In the genomic region with DNA sequence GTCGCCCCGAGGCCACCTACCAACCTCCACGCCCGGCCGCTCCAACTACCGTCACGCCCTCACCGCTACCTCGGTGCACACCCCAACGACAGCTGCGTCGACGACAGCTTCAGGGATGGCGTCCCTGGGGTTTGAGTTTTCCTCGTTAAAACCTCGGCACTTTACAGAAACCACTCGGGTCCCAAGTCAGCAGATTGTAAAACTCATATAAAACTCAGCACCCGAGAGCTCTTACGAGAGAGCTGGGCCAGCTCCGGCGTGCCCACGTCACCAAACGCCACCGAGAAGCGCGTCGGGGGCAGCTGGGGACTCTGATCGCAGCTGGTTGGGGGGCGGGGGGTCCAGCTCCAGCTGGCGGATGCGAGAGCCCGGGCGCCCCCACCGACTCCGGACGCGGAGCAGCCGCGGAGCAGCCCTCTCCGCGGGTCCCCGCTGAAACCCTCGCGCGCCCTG, we compare ENCODE assay signal across 8 mouse cellular contexts. TPM values are rescaled to one million over a fixed set of nuclear protein-coding genes. Genes with fewer than 3 reads are reported as not detected.
DNase-seq lines count a peak whose midpoint lies in the region; ATAC-seq and TF ChIP-seq lines count a peak whose summit lies in the region.
"Not testable (repeated sequence)": the region's sequence is repeated elsewhere in the genome, so short reads cannot be mapped to it uniquely, and the experiment has no call there.

No protein-coding gene starts in this region.

- not testable (repeated sequence) for H3K4me1 ChIP-seq in cortical plate, adult 2 months (ENCODE audit: control insufficient read depth, insufficient read depth, low read length); lung, embryonic 16.5 days (replicated peaks; ENCODE audit: control insufficient read depth, insufficient read depth, low read length); neural tube, embryonic 11.5 days (ENCODE audit: control insufficient read depth, insufficient read depth, low read length)
- peaks cover 14% of the 10 kb centered on the region for H3K4me1 ChIP-seq in forebrain, embryonic 16.5 days (replicated peaks; ENCODE audit: control insufficient read depth, insufficient read depth, low read length)
- H3K4me1 ChIP-seq in hindbrain, embryonic 12.5 days, result peaks cover 19% of the 10 kb centered on the region

- not testable (repeated sequence) for H3K9me3 ChIP-seq in forebrain, embryonic 16.5 days (ENCODE audit: control insufficient read depth, low read length); hindbrain, embryonic 12.5 days (replicated peaks); lung, embryonic 16.5 days (ENCODE audit: control insufficient read depth, low read length); neural tube, embryonic 11.5 days (ENCODE audit: control insufficient read depth, low read length)

- POLR2A ChIA-PET in Patski (lab: Charles Lee), result not testable (repeated sequence)

- WGBS in forebrain, embryonic 16.5 days, result under 1% methylated on average over 45 of the region's 45 CpGs
- WGBS in hindbrain, embryonic 12.5 days, result under 1% methylated on average over 45 of the region's 45 CpGs
- under 1% methylated on average over 45 of the region's 45 CpGs for WGBS in lung, embryonic 16.5 days
- WGBS in neural tube, embryonic 11.5 days, result under 1% methylated on average over 45 of the region's 45 CpGs

- TF ChIP-seq CTCF in Patski (IDR thresholded peaks at IDR 0.05); cortical plate, adult 2 months (IDR thresholded peaks at IDR 0.05; ENCODE audit: extremely low read depth, insufficient read depth, low read length); left cerebral cortex, adult 2 months (IDR thresholded peaks at IDR 0.05): not testable (repeated sequence)

- not testable (repeated sequence) for H3K27ac ChIP-seq in cortical plate, adult 2 months (ENCODE audit: insufficient read depth, low read length); left cerebral cortex, adult 2 months
- H3K27ac ChIP-seq in forebrain, embryonic 16.5 days (ENCODE audit: low read length), result peak overlapping the region; percentile 66; the same call in 1 of the 2 replicates
- H3K27ac ChIP-seq in hindbrain, embryonic 12.5 days, result peak overlapping the region; percentile 81
- H3K27ac ChIP-seq in lung, embryonic 16.5 days (ENCODE audit: low read length), result peak overlapping the region; percentile 75
- peak overlapping the region; percentile 80 for H3K27ac ChIP-seq in neural tube, embryonic 11.5 days (ENCODE audit: low read depth, low read length)

- H3K27me3 ChIP-seq in Patski; forebrain, embryonic 16.5 days (replicated peaks; ENCODE audit: control insufficient read depth, insufficient read depth, low read length); hindbrain, embryonic 12.5 days; lung, embryonic 16.5 days (ENCODE audit: control insufficient read depth, insufficient read depth, low read depth, low read length); neural tube, embryonic 11.5 days (ENCODE audit: control insufficient read depth, insufficient read depth, low read length): not testable (repeated sequence)

- H3K4me3 ChIP-seq in cortical plate, adult 2 months (ENCODE audit: insufficient read depth, low read length), result peak overlapping the region; percentile 51
- H3K4me3 ChIP-seq in forebrain, embryonic 16.5 days (replicated peaks; ENCODE audit: low read length), result peak overlapping the region; percentile 64
- peak overlapping the region; percentile 55 for H3K4me3 ChIP-seq in hindbrain, embryonic 12.5 days
- peak overlapping the region; percentile 47 for H3K4me3 ChIP-seq in left cerebral cortex, adult 2 months
- H3K4me3 ChIP-seq in lung, embryonic 16.5 days (ENCODE audit: low read length), result peak overlapping the region; percentile 77
- H3K4me3 ChIP-seq in neural tube, embryonic 11.5 days (ENCODE audit: low read depth, low read length), result peak overlapping the region; percentile 77

- H3K4me2 ChIP-seq in forebrain, embryonic 16.5 days (ENCODE audit: low read length), result peak overlapping the region; percentile 75
- peak overlapping the region; percentile 86 for H3K4me2 ChIP-seq in hindbrain, embryonic 12.5 days (replicated peaks)
- H3K4me2 ChIP-seq in lung, embryonic 16.5 days (ENCODE audit: low read depth, low read length), result peak overlapping the region; percentile 98
- peak overlapping the region; percentile 88 for H3K4me2 ChIP-seq in neural tube, embryonic 11.5 days (ENCODE audit: low read depth)

- intact Hi-C loops in left cerebral cortex, adult 2 months (cut with DNase I), result not testable (repeated sequence)

- TF ChIP-seq POLR2A in cortical plate, adult 2 months (IDR thresholded peaks at IDR 0.05; ENCODE audit: extremely low read depth, insufficient read depth, low read length), result not testable (repeated sequence)

- ATAC-seq in Patski, result peak; percentile 13
- peak; percentile 84 for ATAC-seq in forebrain, embryonic 16.5 days
- peak; percentile 81 for ATAC-seq in hindbrain, embryonic 12.5 days (ENCODE audit: low FRiP score)
- ATAC-seq in lung, embryonic 16.5 days (ENCODE audit: low read depth), result peak; percentile 78
- peak; percentile 81 for ATAC-seq in neural tube, embryonic 11.5 days (ENCODE audit: insufficient read depth, low FRiP score, low TSS enrichment)

- peak overlapping the region; percentile 72 for H3K9ac ChIP-seq in forebrain, embryonic 16.5 days (replicated peaks; ENCODE audit: low read depth, low read length)
- peak overlapping the region; percentile 88 for H3K9ac ChIP-seq in hindbrain, embryonic 12.5 days
- H3K9ac ChIP-seq in lung, embryonic 16.5 days (ENCODE audit: low read length), result peak overlapping the region; percentile 89
- peak overlapping the region; percentile 87 for H3K9ac ChIP-seq in neural tube, embryonic 11.5 days (ENCODE audit: low read length)

- in situ Hi-C loops in Patski (cut with MboI; ENCODE audit: low pct_unique_long_range_greater_than_20kb), result not testable (repeated sequence)

- not testable (repeated sequence) for DNase-seq in Patski (ENCODE audit: low read depth, low spot score); left cerebral cortex, adult 2 months (ENCODE audit: extremely low spot score in 1 of 2, low spot score in 2 of 2)
- peak; percentile 83 for DNase-seq in neural tube, embryonic 11.5 days (ENCODE audit: low spot score)
- peak; percentile 21 to 41 for DNase-seq in thymus, postnatal 36 days

- CTCF ChIA-PET in Patski (lab: Charles Lee), result not testable (repeated sequence)

- not testable (repeated sequence) for H3K36me3 ChIP-seq in forebrain, embryonic 16.5 days (ENCODE audit: control insufficient read depth, insufficient read depth); hindbrain, embryonic 12.5 days; lung, embryonic 16.5 days (ENCODE audit: control insufficient read depth, insufficient read depth, low read length); neural tube, embryonic 11.5 days (ENCODE audit: control insufficient read depth, insufficient read depth, low read length)

RNA-seq across cellular contexts. Expression of a gene that starts 46.6 kb away (rescaled TPM):
- 317 TPM for polyA plus RNA-seq in Patski (2021)
- 86.0 and 92.2 TPM in 2 replicates for polyA plus RNA-seq in cortical plate, adult 2 months (2012; rRNA removed)
- 783 and 897 TPM in 2 replicates for polyA plus RNA-seq in forebrain, embryonic 16.5 days (2015; fragmentation: Nextera tagmentation; extraction: Ambion mirVana)
- 850 and 876 TPM in 2 replicates for polyA plus RNA-seq in hindbrain, embryonic 12.5 days (2016; fragmentation: Nextera tagmentation; extraction: Ambion mirVana)
- 10 to 100 TPM; 42.0 TPM for total RNA-seq in left cerebral cortex, adult 2 months (2021)
- 525 and 538 TPM in 2 replicates for polyA plus RNA-seq in lung, embryonic 16.5 days (2015; fragmentation: Nextera tagmentation; extraction: Ambion mirVana)
- 845 and 923 TPM in 2 replicates for polyA plus RNA-seq in neural tube, embryonic 11.5 days (2014; fragmentation: Nextera tagmentation; extraction: Ambion mirVana)

Comparison
In these comparisons a context has a peak if more than half of its experiments do, and no peak if none do; other contexts are left out.
1. ATAC-seq: peak in every context shown above with its lines; median percentile 84 in forebrain, embryonic 16.5 days; 81 in hindbrain, embryonic 12.5 days; 81 in neural tube, embryonic 11.5 days; 78 in lung, embryonic 16.5 days; 13 in Patski.